Comparison of ENCODE assay signal across 27 mouse cellular contexts in the genomic region with DNA sequence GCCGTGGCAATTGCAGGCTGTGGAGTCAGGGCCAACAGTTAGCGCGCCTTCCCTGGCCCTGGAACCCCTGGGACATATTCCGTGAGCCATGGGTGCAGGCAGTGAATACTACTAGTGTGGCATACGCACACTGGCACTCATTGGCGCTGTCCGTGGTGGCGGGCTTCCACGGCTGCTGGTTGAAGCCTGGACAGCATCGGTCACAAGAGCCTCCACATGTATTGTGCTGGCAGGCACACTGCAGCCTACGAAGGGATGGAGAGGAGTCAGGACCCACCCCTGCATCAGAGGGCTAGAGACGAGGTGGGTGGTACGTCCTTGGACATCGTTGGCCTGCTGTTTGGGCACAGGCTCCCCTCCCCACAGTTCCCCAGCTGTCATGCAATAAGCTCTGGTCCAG. TPM values are rescaled to one million over a fixed set of nuclear protein-coding genes. Genes with fewer than 3 reads are reported as not detected.
DNase-seq lines count a peak whose midpoint lies in the region; ATAC-seq and TF ChIP-seq lines count a peak whose summit lies in the region.
"Had no signal": no experiment of that assay in that cellular context is flagged by ENCODE, and none has a peak within 500 bp of the region (broad histone marks: within the 10 kb centered on the region; RNA-seq: fewer than 3 reads in every experiment).

No protein-coding gene starts in this region.

- TF ChIP-seq CTCF in thymus, adult 2 months (IDR thresholded peaks at IDR 0.05; ENCODE audit: borderline replicate concordance, control insufficient read depth, extremely low read depth, insufficient read depth, low read length, poor library complexity), result no peak

- peaks cover 27% of the 10 kb centered on the region for H3K27me3 ChIP-seq in megakaryocyte, embryonic 14.5 days (replicated peaks)
- H3K27me3 ChIP-seq in thymus, adult 2 months (ENCODE audit: control insufficient read depth, insufficient read depth, low read length), result no peaks in the 10 kb centered on the region
- H3K27me3 ChIP-seq: embryonic facial prominence, embryonic 13.5 days; liver, embryonic 12.5 days; midbrain, embryonic 12.5 days; neural tube, embryonic 15.5 days had no signal

- H3K4me1 ChIP-seq in megakaryocyte, embryonic 14.5 days, result peaks cover 8% of the 10 kb centered on the region; the same call in 1 of the 2 replicates
- H3K4me1 ChIP-seq in thymus, adult 2 months (replicated peaks; ENCODE audit: control insufficient read depth, insufficient read depth, low read length), result no peaks in the 10 kb centered on the region
- H3K4me1 ChIP-seq: liver, embryonic 12.5 days had no signal

- ATAC-seq in megakaryocyte, adult 5-6 weeks (ENCODE audit: poor library complexity, severe bottlenecking), result no peak
- ATAC-seq: activated CD4-positive, CD25-positive, alpha-beta regulatory T cell, adult 4 months; forebrain, postnatal 0 days; inflammation-experienced regulatory T-cells, adult 6 months; liver, embryonic 12.5 days had no signal

- 95% methylated on average over 14 of the region's 14 CpGs for WGBS in thymus, adult 2 months

- DNase-seq in cerebellum, postnatal 10 days, result peak; percentile 73 to 82
- DNase-seq in cerebellum, adult 8-10 months, result no peak
- DNase-seq in kidney, postnatal 10 days, result peak; percentile 18
- DNase-seq in kidney, postnatal 36 days, result no peak
- DNase-seq in thymus, adult 2 months, result no peak
- DNase-seq: adrenal gland, adult 2 months; adrenal gland, postnatal 36 days; cerebellum, adult 18-20 months; forebrain, postnatal 0 days; heart, postnatal 14 days; kidney, adult 11 months; kidney, postnatal 25 days; liver, postnatal 0 days; retina, postnatal 1 day; right cerebral cortex, postnatal 14 days; thymus, postnatal 14 days had no signal

- no peak overlapping the region for H3K27ac ChIP-seq in thymus, adult 2 months (ENCODE audit: control insufficient read depth, insufficient read depth, low read length)
- H3K27ac ChIP-seq: embryonic facial prominence, embryonic 13.5 days; hindbrain, embryonic 14.5 days; left cerebral cortex, adult 2 months; liver, embryonic 12.5 days; midbrain, embryonic 12.5 days; neural tube, embryonic 15.5 days had no signal

- H3K9me3 ChIP-seq in megakaryocyte, embryonic 14.5 days, result no peaks in the 10 kb centered on the region
- H3K9me3 ChIP-seq: embryonic facial prominence, embryonic 13.5 days; liver, embryonic 12.5 days; midbrain, embryonic 12.5 days; neural tube, embryonic 15.5 days had no signal

- H3K4me3 ChIP-seq in megakaryocyte, embryonic 14.5 days (replicated peaks), result peak overlapping the region; percentile 15
- no peak overlapping the region for H3K4me3 ChIP-seq in thymus, adult 2 months (ENCODE audit: control insufficient read depth, insufficient read depth, low read length)
- H3K4me3 ChIP-seq: embryonic facial prominence, embryonic 13.5 days; layer of hippocampus, adult 2 months; left cerebral cortex, adult 2 months; liver, embryonic 12.5 days; midbrain, embryonic 12.5 days; neural tube, embryonic 15.5 days had no signal

- TF ChIP-seq POLR2A in thymus, adult 2 months (IDR thresholded peaks at IDR 0.05; ENCODE audit: control insufficient read depth, extremely low read depth, insufficient read depth, low read length, poor library complexity), result no peak

- H3K36me3 ChIP-seq in megakaryocyte, embryonic 14.5 days (replicated peaks; ENCODE audit: low read length), result peaks cover 13% of the 10 kb centered on the region
- H3K36me3 ChIP-seq in thymus, adult 2 months (ENCODE audit: control insufficient read depth, insufficient read depth, low read length), result no peaks in the 10 kb centered on the region
- H3K36me3 ChIP-seq: midbrain, embryonic 12.5 days; neural tube, embryonic 15.5 days had no signal

RNA-seq across cellular contexts. Expression of gene Lama5, which starts 23.4 kb away (rescaled TPM):
- polyA plus RNA-seq in megakaryocyte, embryonic 14.5 days (2012; ENCODE audit: insufficient read depth, low replicate concordance), result 0.23 and 3.4 TPM in 2 replicates
- 0.48 and 0.83 TPM in 2 replicates for total RNA-seq in megakaryocyte, adult 5-6 weeks (2015)
- total RNA-seq in megakaryocyte, adult 5-6 weeks (2017), result 0.18 and 4.0 TPM in 2 replicates
- polyA plus RNA-seq in thymus, adult 2 months (2012; rRNA removed), result 9.2 and 13.1 TPM in 2 replicates

RNA-seq across cellular contexts. Expression of gene Adrm1, which starts 31.0 kb away (rescaled TPM):
- 509 and 1,399 TPM in 2 replicates for polyA plus RNA-seq in megakaryocyte, embryonic 14.5 days (2012; ENCODE audit: insufficient read depth, low replicate concordance)
- total RNA-seq in megakaryocyte, adult 5-6 weeks (2015), result 55.7 and 58.0 TPM in 2 replicates
- 32.0 and 39.1 TPM in 2 replicates for total RNA-seq in megakaryocyte, adult 5-6 weeks (2017)
- 209 and 213 TPM in 2 replicates for polyA plus RNA-seq in thymus, adult 2 months (2012; rRNA removed)

RNA-seq across cellular contexts. Expression of gene Rps21, which starts 54.9 kb away (rescaled TPM):
- polyA plus RNA-seq in megakaryocyte, embryonic 14.5 days (2012; ENCODE audit: insufficient read depth, low replicate concordance), result 99.7 and 1,213 TPM in 2 replicates
- 1,036 and 1,070 TPM in 2 replicates for total RNA-seq in megakaryocyte, adult 5-6 weeks (2015)
- 1,935 and 2,289 TPM in 2 replicates for total RNA-seq in megakaryocyte, adult 5-6 weeks (2017)
- polyA plus RNA-seq in thymus, adult 2 months (2012; rRNA removed), result 3,034 and 4,273 TPM in 2 replicates

Comparison
In these comparisons a context has a peak if more than half of its experiments do, and no peak if none do; other contexts are left out.
1. DNase-seq: peak in cerebellum, postnatal 10 days (2 of 2) and kidney, postnatal 10 days (single experiment); none in cerebellum, adult 8-10 months (single experiment), kidney, postnatal 36 days (0 of 2) and thymus, adult 2 months (single experiment).